Mouse (Mus musculus) stomach, embryonic 15.5 days (tissue): ENCODE data around the gene Wfdc3. TPM values are rescaled to one million over a fixed set of nuclear protein-coding genes. Genes with fewer than 3 reads are reported as not detected.

Experiments used
- ATAC-seq: fragments of 200-750 bp; cut with Nextera tagmentation; 2 replicates; pipeline ENCODE4 v1.8.0; 2017; ENCODE audit warnings: low read depth, moderate number of reproducible peaks, moderate TSS enrichment; ENCODE audit not compliant: insufficient read depth, low FRiP score
- H3K27ac ChIP-seq: fragments of 300-500 bp; sonication (generic); 2 replicates; pipeline ENCODE4 v1.5.1; 2015; ENCODE audit warnings: mild to moderate bottlenecking, inconsistent platforms
- H3K27me3 ChIP-seq: fragments of 300-500 bp; sonication (generic); replicated peaks from 2 replicates; pipeline ENCODE4 v1.6.1; 2015; ENCODE audit warnings: inconsistent platforms
- H3K36me3 ChIP-seq: fragments of 300-500 bp; sonication (generic); 2 replicates; pipeline ENCODE4 v1.6.1; 2015; ENCODE audit warnings: inconsistent platforms
- H3K4me1 ChIP-seq: fragments of 300-500 bp; sonication (generic); 2 replicates; pipeline ENCODE4 v1.6.1; 2015; ENCODE audit warnings: inconsistent platforms
- H3K4me2 ChIP-seq: fragments of 300-500 bp; sonication (generic); 2 replicates; pipeline ENCODE4 v1.6.1; 2015; ENCODE audit warnings: mild to moderate bottlenecking, inconsistent platforms
- H3K4me3 ChIP-seq: fragments of 300-500 bp; sonication (generic); replicated peaks from 2 replicates; pipeline ENCODE4 v1.5.1; 2015; ENCODE audit warnings: inconsistent platforms
- H3K9ac ChIP-seq: fragments of 300-500 bp; sonication (generic); 2 replicates; pipeline ENCODE4 v1.6.1; 2015; ENCODE audit warnings: inconsistent platforms
- H3K9me3 ChIP-seq: fragments of 300-500 bp; sonication (generic); 2 replicates; pipeline ENCODE4 v1.6.1; 2016; ENCODE audit warnings: inconsistent platforms
- WGBS: fragments of 180-500 bp; shearing (Covaris S2); methylation state at CpG from one replicate; pipeline ENCODE4 v1.1.7; 2015; 5-methylcytosine and 5-hydroxymethylcytosine counted together
- polyA plus RNA-seq: library from polyadenylated mRNA; unstranded; fragments of >200 nt; fragmentation: Nextera tagmentation; extraction: Ambion mirVana; gene quantifications from 2 replicates; pipeline ENCODE4 v1.2.1, GENCODE M21; 2015

Gene Wfdc3
- polyA plus RNA-seq, result 2.2 and 2.3 TPM in 2 replicates

- no peaks in the 10 kb centered on the region for H3K27me3 ChIP-seq
- ATAC-seq, result peak; percentile 91
- H3K4me2 ChIP-seq, result peak within 1 kb of the TSS; percentile 92
- no peaks in the 10 kb centered on the region for H3K9me3 ChIP-seq
- H3K9ac ChIP-seq, result peak within 1 kb of the TSS; percentile 92
- H3K4me1 ChIP-seq, result peaks cover 16% of the 10 kb centered on the region
- WGBS, result under 1% methylated on average over 68 of the region's 70 CpGs
- H3K27ac ChIP-seq, result peak within 1 kb of the TSS; percentile 71; the same call in 1 of the 2 replicates
- H3K4me3 ChIP-seq, result peak within 1 kb of the TSS; percentile 96
- 0 out of 2 replicates have a peak, but pooled peaks cover 13% of the 10 kb centered on the region for H3K36me3 ChIP-seq
These were observed at the start of gene Wfdc3, which contains the start of gene Dnttip1 for GRCm38 (mm10) chr2:164745843-164746479. TSS of gene Wfdc3 (minus strand) at chr2:164745931. TSS of gene Dnttip1 (plus strand) at chr2:164745983.

GRCm38 (mm10) chr2:164794293-164794692 is 48.6 kb upstream of the Wfdc3 start:
- 38% methylated on average over 5 of the region's 5 CpGs for WGBS
- H3K4me1 ChIP-seq, result peaks cover 2% of the 10 kb centered on the region; the same call in 1 of the 2 replicates
- H3K27ac ChIP-seq, result no peak overlapping the region
- peaks cover 43% of the 10 kb centered on the region for H3K36me3 ChIP-seq
- ATAC-seq, result peak; percentile 32; the same call in 1 of the 2 replicates
- H3K4me3 ChIP-seq, result no peak overlapping the region
- no peak overlapping the region for H3K4me2 ChIP-seq
- no peaks in the 10 kb centered on the region for H3K27me3 ChIP-seq
- H3K9ac ChIP-seq, result no peak overlapping the region
- H3K9me3 ChIP-seq, result no peaks in the 10 kb centered on the region

- H3K4me1 ChIP-seq, result peaks cover 4% of the 10 kb centered on the region; the same call in 1 of the 2 replicates
- no peak overlapping the region for H3K4me3 ChIP-seq
- H3K9me3 ChIP-seq, result no peaks in the 10 kb centered on the region
- H3K9ac ChIP-seq, result no peak overlapping the region
- no peak for ATAC-seq
- no peaks in the 10 kb centered on the region for H3K27me3 ChIP-seq
- no peak overlapping the region for H3K27ac ChIP-seq
- no peak overlapping the region for H3K4me2 ChIP-seq
- 92% methylated on average over 2 of the region's 2 CpGs for WGBS
- H3K36me3 ChIP-seq, result peaks cover 39% of the 10 kb centered on the region
These were observed 48.0 kb upstream of the Wfdc3 start for GRCm38 (mm10) chr2:164793772-164794171.

- no peak for ATAC-seq
- WGBS, result 63% methylated on average over 3 of the region's 3 CpGs
- H3K9me3 ChIP-seq, result no peaks in the 10 kb centered on the region
These were observed 47.5 kb upstream of the Wfdc3 start for GRCm38 (mm10) chr2:164793236-164793635.

GRCm38 (mm10) chr2:164792400-164793190 is 46.9 kb upstream of the Wfdc3 start:
- H3K36me3 ChIP-seq, result peaks cover 33% of the 10 kb centered on the region
- no peak for ATAC-seq
- no peak overlapping the region for H3K27ac ChIP-seq

More at GRCm38 (mm10) chr2:164793236-164793635, 47.5 kb upstream of the Wfdc3 start:
- H3K27me3 ChIP-seq, result no peaks in the 10 kb centered on the region
- no peak overlapping the region for H3K27ac ChIP-seq
- H3K36me3 ChIP-seq, result peaks cover 37% of the 10 kb centered on the region
- no peak overlapping the region for H3K4me3 ChIP-seq
- no peak overlapping the region for H3K4me2 ChIP-seq
- no peak overlapping the region for H3K9ac ChIP-seq
- H3K4me1 ChIP-seq, result peaks cover 9% of the 10 kb centered on the region

GRCm38 (mm10) chr2:164791841-164792261 is 46.1 kb upstream of the Wfdc3 start:
- peaks cover 14% of the 10 kb centered on the region for H3K4me1 ChIP-seq
- no peak for ATAC-seq
- no peaks in the 10 kb centered on the region for H3K27me3 ChIP-seq
- 92% methylated on average over 18 of the region's 18 CpGs for WGBS
- H3K36me3 ChIP-seq, result peaks cover 31% of the 10 kb centered on the region
- H3K4me2 ChIP-seq, result no peak overlapping the region
- no peak overlapping the region for H3K27ac ChIP-seq
- H3K9me3 ChIP-seq, result no peaks in the 10 kb centered on the region
- no peak overlapping the region for H3K9ac ChIP-seq
- no peak overlapping the region for H3K4me3 ChIP-seq

More at GRCm38 (mm10) chr2:164792400-164793190, 46.9 kb upstream of the Wfdc3 start:
- peaks cover 9% of the 10 kb centered on the region for H3K4me1 ChIP-seq
- H3K27me3 ChIP-seq, result no peaks in the 10 kb centered on the region
- no peak overlapping the region for H3K9ac ChIP-seq
- H3K4me3 ChIP-seq, result no peak overlapping the region
- no peaks in the 10 kb centered on the region for H3K9me3 ChIP-seq
- WGBS, result 94% methylated on average over 12 of the region's 12 CpGs
- H3K4me2 ChIP-seq, result no peak overlapping the region

- Histone ChIP-seq H3K9me3 (no peaks in the 10 kb centered on the region), H3K27ac (no peak overlapping the region), H3K4me1 (peaks cover 18% of the 10 kb centered on the region), H3K36me3 (peaks cover 28% of the 10 kb centered on the region), H3K4me3 (no peak overlapping the region), H3K27me3 (no peaks in the 10 kb centered on the region), H3K9ac (no peak overlapping the region), H3K4me2 (no peak overlapping the region)
- WGBS, result 65% methylated on average over 4 of the region's 4 CpGs
- no peak for ATAC-seq
These were observed 44.7 kb upstream of the Wfdc3 start for GRCm38 (mm10) chr2:164790451-164790850.

- Histone ChIP-seq H3K4me2 (no peak overlapping the region), H3K36me3 (peaks cover 14% of the 10 kb centered on the region), H3K9me3 (no peaks in the 10 kb centered on the region), H3K4me1 (peaks cover 21% of the 10 kb centered on the region; the same call in 1 of the 2 replicates), H3K4me3 (no peak overlapping the region), H3K27ac (no peak overlapping the region), H3K9ac (no peak overlapping the region), H3K27me3 (no peaks in the 10 kb centered on the region)
- ATAC-seq, result no peak
- 59% methylated on average over 4 of the region's 4 CpGs for WGBS
These were observed 42.7 kb upstream of the Wfdc3 start for GRCm38 (mm10) chr2:164788411-164788810.

GRCm38 (mm10) chr2:164787779-164788178 is 42.0 kb upstream of the Wfdc3 start:
- no peak for ATAC-seq
- Histone ChIP-seq H3K9ac (no peak overlapping the region), H3K4me3 (no peak overlapping the region), H3K4me1 (peaks cover 21% of the 10 kb centered on the region; the same call in 1 of the 2 replicates), H3K4me2 (no peak overlapping the region), H3K36me3 (peaks cover 11% of the 10 kb centered on the region), H3K27me3 (no peaks in the 10 kb centered on the region), H3K9me3 (no peaks in the 10 kb centered on the region), H3K27ac (no peak overlapping the region)
- 79% methylated on average over 10 of the region's 10 CpGs for WGBS

GRCm38 (mm10) chr2:164787032-164787431 is 41.3 kb upstream of the Wfdc3 start:
- 79% methylated on average over 3 of the region's 3 CpGs for WGBS
- no peak overlapping the region for H3K9ac ChIP-seq

GRCm38 (mm10) chr2:164786388-164786885 is 40.7 kb upstream of the Wfdc3 start:
- no peak for ATAC-seq
- Histone ChIP-seq H3K4me3 (peak overlapping the region; percentile 68), H3K4me1 (peaks cover 21% of the 10 kb centered on the region; the same call in 1 of the 2 replicates), H3K9me3 (no peaks in the 10 kb centered on the region), H3K4me2 (peak overlapping the region; percentile 84), H3K27ac (peak overlapping the region; percentile 94), H3K9ac (peak overlapping the region; percentile 73), H3K36me3 (no peaks in the 10 kb centered on the region), H3K27me3 (no peaks in the 10 kb centered on the region)
- 10% methylated on average over 15 of the region's 15 CpGs for WGBS

More at GRCm38 (mm10) chr2:164787032-164787431, 41.3 kb upstream of the Wfdc3 start:
- Histone ChIP-seq H3K9me3 (no peaks in the 10 kb centered on the region), H3K4me1 (peaks cover 21% of the 10 kb centered on the region; the same call in 1 of the 2 replicates), H3K27ac (0 out of 2 replicates have a peak overlapping the region, but pooled peaks have one; percentile 6), H3K4me3 (peak overlapping the region; percentile 68; the same call in 1 of the 2 replicates), H3K4me2 (peak overlapping the region; percentile 84), H3K36me3 (peaks cover 4% of the 10 kb centered on the region), H3K27me3 (no peaks in the 10 kb centered on the region)
- no peak for ATAC-seq
